Mouse (Mus musculus) forebrain, embryonic 15.5 days (tissue): ENCODE data around the gene Sike1. TPM values are rescaled to one million over a fixed set of nuclear protein-coding genes. Genes with fewer than 3 reads are reported as not detected.

Source experiments
- ATAC-seq: fragments of 200-750 bp; cut with Nextera tagmentation; replicated peaks from 2 replicates; pipeline ENCODE4 v1.8.0; 2017; ENCODE audit warnings: mild to moderate bottlenecking, moderate TSS enrichment, moderate library complexity
- H3K27ac ChIP-seq: fragments of 300-500 bp; sonication (generic); replicated peaks from 2 replicates; pipeline ENCODE4 v1.5.1; 2015; ENCODE audit warnings: mild to moderate bottlenecking, inconsistent platforms
- H3K27me3 ChIP-seq: fragments of 300-500 bp; sonication (generic); 2 replicates; pipeline ENCODE4 v1.6.1; 2015; ENCODE audit warnings: inconsistent platforms
- H3K36me3 ChIP-seq: fragments of 300-500 bp; sonication (generic); 2 replicates; pipeline ENCODE4 v1.6.1; 2015; ENCODE audit warnings: mild to moderate bottlenecking, inconsistent platforms
- H3K4me1 ChIP-seq: fragments of 300-500 bp; sonication (generic); 2 replicates; pipeline ENCODE4 v1.6.1; 2015; ENCODE audit warnings: inconsistent platforms
- H3K4me2 ChIP-seq: fragments of 300-500 bp; sonication (generic); replicated peaks from 2 replicates; pipeline ENCODE4 v1.6.1; 2015; ENCODE audit warnings: mild to moderate bottlenecking, inconsistent platforms
- H3K4me3 ChIP-seq: fragments of 300-500 bp; sonication (generic); 2 replicates; pipeline ENCODE4 v1.5.1; 2015; ENCODE audit warnings: mild to moderate bottlenecking, inconsistent platforms
- H3K9ac ChIP-seq: fragments of 300-500 bp; sonication (generic); replicated peaks from 2 replicates; pipeline ENCODE4 v1.6.1; 2015; ENCODE audit warnings: mild to moderate bottlenecking, inconsistent platforms
- H3K9me3 ChIP-seq: fragments of 300-500 bp; sonication (generic); 2 replicates; pipeline ENCODE4 v1.6.1; 2016; ENCODE audit warnings: inconsistent platforms
- WGBS: fragments of 180-500 bp; shearing (Covaris S2); methylation state at CpG from one replicate; pipeline ENCODE4 v1.1.7; 2015; ENCODE audit warnings: mixed read lengths; 5-methylcytosine and 5-hydroxymethylcytosine counted together
- polyA plus RNA-seq: library from polyadenylated mRNA; unstranded; fragments of >200 nt; fragmentation: Nextera tagmentation; extraction: Ambion mirVana; gene quantifications from 2 replicates; pipeline ENCODE4 v1.2.1, GENCODE M21; 2015

The Sike1 gene
- 54.9 and 55.8 TPM in 2 replicates for polyA plus RNA-seq

DNA sequence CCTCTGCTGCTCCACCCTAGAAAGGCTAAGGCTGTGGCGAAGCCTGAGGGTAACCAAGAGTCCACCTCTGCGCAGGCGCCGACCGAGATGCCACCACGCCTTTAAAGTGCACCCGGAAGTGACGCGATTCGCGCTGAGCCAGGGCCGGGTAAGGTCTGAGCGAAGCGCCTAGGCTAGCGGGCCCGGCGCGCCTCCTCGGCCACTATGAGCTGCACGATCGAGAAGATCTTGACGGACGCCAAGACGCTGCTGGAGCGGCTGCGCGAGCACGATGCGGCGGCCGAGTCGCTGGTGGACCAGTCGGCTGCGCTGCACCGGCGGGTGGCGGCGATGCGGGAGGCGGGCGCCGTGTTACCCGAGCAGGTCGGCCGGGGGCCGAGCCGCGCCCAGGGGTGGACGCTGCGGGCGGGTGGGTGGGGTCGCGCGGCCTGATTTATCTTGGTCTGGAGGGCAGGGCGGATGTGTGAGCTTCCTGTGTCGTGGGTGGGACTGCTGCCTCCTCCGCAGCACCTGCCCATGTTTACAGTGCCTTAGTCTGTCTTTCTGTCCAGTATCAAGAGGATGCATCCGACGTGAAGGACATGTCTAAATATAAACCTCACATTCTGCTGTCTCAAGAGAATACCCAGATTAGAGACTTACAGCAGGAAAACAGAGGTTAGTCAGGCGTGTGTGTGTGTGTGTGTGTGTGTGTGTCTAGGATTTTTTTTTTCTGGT lies at the start of gene Sike1:
Gene Sike1 (plus strand): TSS at position 104 of the 717 bp plus-strand sequence.
- Histone ChIP-seq H3K4me3 (peak within 1 kb of the TSS; percentile 83), H3K27me3 (no peaks in the 10 kb centered on the region), H3K9ac (peak within 1 kb of the TSS; percentile 92), H3K4me1 (peaks cover 14% of the 10 kb centered on the region), H3K9me3 (no peaks in the 10 kb centered on the region), H3K4me2 (peak within 1 kb of the TSS; percentile 57), H3K27ac (peak within 1 kb of the TSS; percentile 88), H3K36me3 (peaks cover 23% of the 10 kb centered on the region)
- peak; percentile 98 for ATAC-seq
- under 1% methylated on average over 60 of the region's 60 CpGs for WGBS

DNA sequence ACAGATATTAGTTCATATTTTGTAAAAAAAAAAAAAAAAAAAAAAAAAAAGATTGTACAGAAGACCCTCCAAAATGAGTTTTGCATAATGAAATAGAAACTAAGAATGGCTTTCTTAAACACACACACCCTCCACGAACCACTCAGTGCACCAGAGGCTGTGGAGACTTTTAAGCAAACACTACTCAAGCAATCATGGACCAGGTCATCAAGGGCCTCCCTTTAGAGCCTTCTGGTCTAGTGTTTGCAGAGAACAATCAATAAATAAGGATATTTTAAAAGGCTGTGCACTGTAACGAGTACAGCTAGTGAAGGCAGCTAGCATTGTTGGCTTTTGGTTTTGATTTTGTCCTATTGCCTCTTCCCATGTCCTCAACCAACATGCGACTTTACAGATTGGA lies 49.2 kb upstream of the Sike1 start:
- Histone ChIP-seq H3K36me3 (no peaks in the 10 kb centered on the region), H3K27me3 (no peaks in the 10 kb centered on the region), H3K9ac (no peak overlapping the region), H3K4me1 (no peaks in the 10 kb centered on the region), H3K4me3 (no peak overlapping the region), H3K9me3 (no peaks in the 10 kb centered on the region), H3K4me2 (no peak overlapping the region), H3K27ac (no peak overlapping the region)
- ATAC-seq: no peak
- 83% methylated on average over 3 of the region's 3 CpGs for WGBS

DNA sequence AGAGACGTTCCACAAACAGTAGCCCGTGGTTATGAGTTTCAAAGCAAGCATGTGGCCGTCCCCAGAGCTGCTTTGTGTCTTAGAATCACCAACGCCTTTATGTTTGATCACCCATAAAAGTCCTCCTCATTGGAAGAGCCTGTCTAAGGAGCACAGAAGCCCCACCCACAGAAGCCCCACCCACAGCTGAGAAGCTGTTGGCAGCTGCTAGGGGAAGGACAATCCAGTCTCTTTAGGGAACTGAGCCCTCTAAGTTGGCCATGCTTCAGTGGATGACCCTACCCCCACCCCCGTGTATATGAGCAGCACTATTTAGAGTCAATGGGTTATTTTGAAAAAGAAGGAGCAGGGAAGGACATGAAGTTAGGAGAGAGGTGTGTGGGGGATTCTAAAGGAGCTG lies 48.6 kb upstream of the Sike1 start:
- no peak for ATAC-seq
- no peak overlapping the region for H3K9ac ChIP-seq
- H3K4me3 ChIP-seq: no peak overlapping the region
- H3K4me1 ChIP-seq: no peaks in the 10 kb centered on the region
- no peaks in the 10 kb centered on the region for H3K27me3 ChIP-seq
- whole genome bisulfite sequencing: 37% methylated on average over 5 of the region's 5 CpGs
- no peaks in the 10 kb centered on the region for H3K9me3 ChIP-seq
- no peak overlapping the region for H3K27ac ChIP-seq
- H3K36me3 ChIP-seq: no peaks in the 10 kb centered on the region
- H3K4me2 ChIP-seq: no peak overlapping the region

DNA sequence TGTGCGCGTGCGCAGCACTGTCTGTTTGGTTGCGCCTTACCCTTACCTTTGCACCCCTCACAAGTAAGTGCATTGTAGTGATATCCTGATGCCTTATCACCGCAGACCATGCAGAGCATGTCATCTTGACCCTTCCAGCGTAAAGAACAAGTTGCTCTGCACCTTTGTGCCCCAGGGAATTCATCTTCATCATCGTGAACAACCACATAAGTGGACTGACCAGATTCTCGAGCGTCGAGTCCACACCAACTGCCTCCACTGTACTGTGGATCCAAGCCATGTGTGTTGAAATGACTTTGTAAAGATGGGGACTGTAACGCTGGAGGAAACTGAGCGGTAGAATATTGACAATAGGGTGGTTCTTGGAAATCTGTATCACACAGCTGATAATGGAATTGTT lies 41.0 kb upstream of the Sike1 start:
- Histone ChIP-seq H3K9ac (no peak overlapping the region), H3K9me3 (no peaks in the 10 kb centered on the region), H3K27ac (no peak overlapping the region), H3K4me1 (no peaks in the 10 kb centered on the region), H3K4me3 (no peak overlapping the region), H3K4me2 (no peak overlapping the region), H3K27me3 (no peaks in the 10 kb centered on the region), H3K36me3 (no peaks in the 10 kb centered on the region)
- ATAC-seq: no peak
- WGBS: 96% methylated on average over 12 of the region's 12 CpGs

DNA sequence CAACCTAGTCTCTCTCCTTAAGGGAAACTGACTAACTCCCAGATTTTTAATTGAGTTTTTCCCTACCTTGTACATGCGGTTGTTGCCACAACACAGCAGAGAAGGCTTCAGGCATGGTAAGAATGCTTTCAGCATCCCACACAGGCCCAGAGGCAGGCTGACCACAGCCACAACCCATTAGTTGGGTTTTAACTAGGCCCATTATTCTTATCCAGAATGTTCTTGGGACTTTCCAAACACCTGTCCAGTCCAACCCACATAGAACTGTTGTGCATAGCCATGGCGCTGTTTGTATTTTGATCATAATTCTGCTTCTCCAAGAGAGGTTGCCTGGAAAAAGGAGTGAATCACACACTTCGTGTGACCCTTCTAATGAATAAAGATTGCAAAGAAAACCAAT lies 40.4 kb upstream of the Sike1 start:
- WGBS: 85% methylated on average over 3 of the region's 3 CpGs

DNA sequence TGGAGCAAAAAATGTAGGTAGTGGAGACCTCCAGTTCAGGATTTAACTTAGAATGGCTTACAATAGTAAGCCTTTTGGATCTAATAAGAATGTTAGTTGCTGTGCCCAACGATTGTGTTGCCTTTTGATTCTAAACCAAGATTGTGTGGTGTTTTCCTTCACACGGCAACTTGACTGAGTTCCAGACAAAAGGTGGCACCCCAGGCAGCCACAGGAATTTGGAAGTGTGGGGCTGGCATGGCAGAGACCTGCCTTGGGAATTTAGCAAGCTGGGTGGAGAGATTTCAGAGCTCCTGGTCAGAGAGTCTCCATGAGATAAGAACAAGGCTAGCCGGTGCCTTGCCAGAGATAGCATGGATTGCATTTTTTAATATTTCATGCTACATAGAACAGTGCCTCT lies 39.9 kb upstream of the Sike1 start:
- WGBS: 43% methylated on average over 3 of the region's 3 CpGs
- no peak for ATAC-seq
- Histone ChIP-seq H3K27ac (no peak overlapping the region), H3K4me3 (no peak overlapping the region), H3K36me3 (no peaks in the 10 kb centered on the region), H3K9me3 (no peaks in the 10 kb centered on the region), H3K27me3 (no peaks in the 10 kb centered on the region), H3K4me2 (no peak overlapping the region), H3K9ac (no peak overlapping the region), H3K4me1 (no peaks in the 10 kb centered on the region)

More for the DNA sequence above, 40.4 kb upstream of the Sike1 start:
- Histone ChIP-seq H3K4me1 (no peaks in the 10 kb centered on the region), H3K36me3 (no peaks in the 10 kb centered on the region), H3K4me3 (no peak overlapping the region), H3K27ac (no peak overlapping the region), H3K9me3 (no peaks in the 10 kb centered on the region), H3K27me3 (no peaks in the 10 kb centered on the region), H3K4me2 (no peak overlapping the region), H3K9ac (no peak overlapping the region)
- ATAC-seq: no peak

DNA sequence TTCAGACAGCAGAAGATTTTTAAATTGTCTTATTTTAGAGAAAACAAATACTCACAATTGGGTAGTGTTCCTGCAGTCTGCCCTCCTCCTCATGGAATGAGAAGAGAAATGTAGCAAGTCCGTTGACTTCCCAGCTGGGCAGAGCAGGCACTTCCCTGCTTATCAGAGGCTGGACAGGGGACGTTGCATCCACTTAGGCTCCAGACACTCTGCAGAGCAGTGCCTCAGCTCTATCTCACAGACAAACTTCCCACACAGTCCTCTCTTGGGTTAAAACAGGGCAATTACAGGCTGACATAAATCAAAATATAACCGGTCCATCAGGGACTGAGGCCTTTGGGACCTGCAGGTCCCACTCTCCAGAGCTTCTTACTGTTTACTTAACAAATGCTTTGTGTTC lies 31.5 kb upstream of the Sike1 start, which contains the start of gene Nr1h5:
Gene Nr1h5 (minus strand): TSS at position 101 of the 400 bp plus-strand sequence.
- no peak within 1 kb of the TSS for H3K4me2 ChIP-seq
- ATAC-seq: no peak
- H3K27ac ChIP-seq: no peak within 1 kb of the TSS
- H3K36me3 ChIP-seq: no peaks in the 10 kb centered on the region
- H3K9ac ChIP-seq: no peak within 1 kb of the TSS
- no peak within 1 kb of the TSS for H3K4me3 ChIP-seq
- H3K27me3 ChIP-seq: no peaks in the 10 kb centered on the region
- H3K4me1 ChIP-seq: no peaks in the 10 kb centered on the region
- no peaks in the 10 kb centered on the region for H3K9me3 ChIP-seq
- WGBS: 57% methylated on average over 3 of the region's 3 CpGs

DNA sequence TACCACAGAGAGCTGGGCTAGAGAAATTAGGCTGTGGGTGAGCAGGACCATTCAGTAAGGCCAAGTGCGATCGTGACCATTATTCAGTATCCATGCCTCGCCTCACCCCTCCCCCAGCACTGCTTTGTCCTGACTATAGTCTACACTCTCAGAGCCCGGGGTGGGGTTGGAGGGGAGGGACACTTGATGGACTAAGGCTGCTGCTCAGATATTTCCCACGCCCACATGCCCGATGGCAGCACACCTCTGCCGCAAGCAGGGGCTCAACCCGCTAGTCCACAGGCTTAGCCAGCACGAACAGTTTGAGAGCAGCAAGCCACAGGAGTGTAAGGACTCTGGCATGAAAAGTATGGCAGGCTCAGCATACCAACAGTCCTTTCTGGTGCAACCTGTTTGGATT lies 25.4 kb upstream of the Sike1 start:
- Histone ChIP-seq H3K36me3 (no peaks in the 10 kb centered on the region), H3K4me2 (no peak overlapping the region), H3K27ac (no peak overlapping the region), H3K9me3 (no peaks in the 10 kb centered on the region), H3K27me3 (peaks cover 5% of the 10 kb centered on the region; the same call in 1 of the 2 replicates), H3K4me3 (no peak overlapping the region), H3K9ac (no peak overlapping the region), H3K4me1 (0 out of 2 replicates have a peak, but pooled peaks cover 2% of the 10 kb centered on the region)
- ATAC-seq: no peak; the same call in 1 of the 2 replicates
- whole genome bisulfite sequencing: 39% methylated on average over 9 of the region's 9 CpGs

DNA sequence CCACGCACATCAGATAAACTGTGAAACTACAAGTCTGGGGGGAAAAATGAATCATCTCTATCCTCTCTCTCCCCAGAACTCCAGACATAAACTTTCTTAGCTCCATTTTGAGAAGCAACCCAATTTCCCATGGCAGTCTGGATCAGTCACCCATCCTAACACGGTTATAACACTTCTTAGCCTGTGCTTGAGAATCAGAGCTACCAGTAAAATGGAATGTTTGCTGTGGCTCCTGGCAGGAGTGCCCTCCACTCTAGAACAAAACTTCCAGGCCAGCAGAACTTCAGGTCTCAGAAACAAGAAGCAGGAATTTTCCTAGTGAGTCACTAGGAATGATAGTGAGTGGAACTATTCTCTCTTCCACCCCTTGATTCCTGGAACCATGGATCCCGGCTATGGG lies 25.0 kb upstream of the Sike1 start:
- Histone ChIP-seq H3K36me3 (no peaks in the 10 kb centered on the region), H3K4me2 (no peak overlapping the region), H3K9ac (no peak overlapping the region), H3K27ac (no peak overlapping the region), H3K27me3 (peaks cover 5% of the 10 kb centered on the region; the same call in 1 of the 2 replicates), H3K4me1 (0 out of 2 replicates have a peak, but pooled peaks cover 2% of the 10 kb centered on the region), H3K4me3 (no peak overlapping the region), H3K9me3 (no peaks in the 10 kb centered on the region)
- WGBS: 89% methylated on average over 3 of the region's 3 CpGs
- no peak for ATAC-seq

DNA sequence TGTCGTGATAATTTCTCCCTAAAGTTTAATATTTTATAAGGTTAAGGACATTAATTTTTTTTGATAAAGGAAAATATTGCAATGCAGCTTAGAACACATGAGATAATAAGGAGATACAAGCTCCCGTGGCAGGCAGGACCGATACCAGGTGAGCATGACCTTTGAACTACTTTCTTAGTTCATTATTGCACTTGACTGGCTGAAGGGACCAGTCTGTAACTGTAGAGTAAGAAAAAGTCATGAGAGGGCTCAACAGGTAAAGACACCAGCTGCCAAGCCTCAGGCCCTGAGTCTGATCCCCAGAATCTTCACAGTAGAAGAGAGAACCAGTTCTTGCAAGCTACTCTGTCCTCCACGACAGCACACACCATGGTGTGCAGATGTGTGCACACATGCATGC lies 18.6 kb upstream of the Sike1 start:
- no peak overlapping the region for H3K27ac ChIP-seq
- peaks cover 8% of the 10 kb centered on the region; the same call in 1 of the 2 replicates for H3K4me1 ChIP-seq
- no peak overlapping the region for H3K9ac ChIP-seq
- 83% methylated on average over 4 of the region's 4 CpGs for WGBS
- no peaks in the 10 kb centered on the region for H3K36me3 ChIP-seq
- H3K4me3 ChIP-seq: no peak overlapping the region
- peaks cover 5% of the 10 kb centered on the region; the same call in 1 of the 2 replicates for H3K27me3 ChIP-seq
- no peak overlapping the region for H3K4me2 ChIP-seq
- no peak for ATAC-seq
- no peaks in the 10 kb centered on the region for H3K9me3 ChIP-seq

DNA sequence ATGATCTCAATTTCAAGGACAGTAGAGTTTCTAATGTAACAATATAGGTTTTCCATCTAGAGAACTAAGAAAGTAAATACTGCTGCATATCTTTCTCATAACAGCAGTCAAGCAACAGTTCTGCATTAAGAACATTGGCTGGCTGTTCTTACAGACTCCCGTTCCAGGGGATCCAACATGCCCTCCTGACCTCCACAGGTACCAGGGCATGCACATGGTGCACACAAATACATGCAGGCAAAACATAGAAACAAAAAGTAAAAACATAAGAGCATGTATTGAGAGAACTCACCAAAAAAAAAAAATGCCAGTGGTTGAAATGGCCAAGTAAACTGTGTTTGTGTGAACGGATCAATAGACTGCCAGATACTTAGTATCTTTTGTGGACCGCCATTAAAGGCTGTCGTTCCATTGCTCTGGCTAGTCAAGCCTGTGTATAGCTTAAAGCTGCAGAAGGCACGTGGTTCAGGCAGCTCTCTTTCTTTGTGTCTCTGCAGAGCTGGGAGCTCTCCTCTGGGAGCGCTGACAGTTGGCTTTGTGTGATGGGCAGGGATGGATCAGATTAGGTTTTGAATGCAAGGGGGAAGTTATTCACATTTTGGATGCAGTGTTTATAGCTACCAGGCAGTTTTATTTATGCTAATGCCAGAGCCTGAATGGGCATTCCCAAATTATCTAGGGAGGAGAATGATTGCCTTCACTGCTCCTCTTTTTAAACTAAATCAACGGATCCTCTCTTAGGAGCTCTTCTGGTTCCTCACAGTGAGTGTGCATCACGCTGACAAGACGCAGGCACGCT lies 15.8 kb upstream of the Sike1 start:
- peak; percentile 99 for ATAC-seq
- H3K9ac ChIP-seq: peak overlapping the region; percentile 39
- H3K27ac ChIP-seq: peak overlapping the region; percentile 90
- peaks cover 8% of the 10 kb centered on the region; the same call in 1 of the 2 replicates for H3K4me1 ChIP-seq
- peaks cover 3% of the 10 kb centered on the region; the same call in 1 of the 2 replicates for H3K27me3 ChIP-seq
- WGBS: 4% methylated on average over 10 of the region's 10 CpGs
- H3K9me3 ChIP-seq: no peaks in the 10 kb centered on the region
- peak overlapping the region; percentile 16 for H3K4me3 ChIP-seq
- H3K4me2 ChIP-seq: peak overlapping the region; percentile 41
- no peaks in the 10 kb centered on the region for H3K36me3 ChIP-seq

DNA sequence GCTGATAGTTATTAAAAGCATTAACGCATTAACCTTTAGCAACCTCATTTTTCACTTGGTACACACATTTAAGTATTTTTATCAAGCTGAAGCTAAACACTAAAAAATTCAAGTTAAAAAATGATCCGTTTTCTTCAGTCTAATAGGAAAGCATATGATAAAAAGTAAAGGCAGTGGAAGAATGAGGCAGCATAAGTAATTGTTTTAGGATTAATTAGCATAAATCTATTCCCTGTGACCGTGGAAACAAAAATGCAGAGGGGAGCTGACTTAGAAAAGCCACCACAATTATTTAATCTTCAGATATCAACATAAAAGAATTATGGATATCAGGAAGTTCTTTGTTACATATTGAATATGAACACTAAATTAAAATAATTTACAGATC lies 15.2 kb upstream of the Sike1 start:
- peak; percentile 50 for ATAC-seq
- Histone ChIP-seq H3K9me3 (no peaks in the 10 kb centered on the region), H3K4me3 (peak overlapping the region; percentile 16), H3K4me1 (peaks cover 8% of the 10 kb centered on the region; the same call in 1 of the 2 replicates), H3K9ac (peak overlapping the region; percentile 39), H3K36me3 (no peaks in the 10 kb centered on the region), H3K27me3 (no peaks in the 10 kb centered on the region), H3K27ac (peak overlapping the region; percentile 90), H3K4me2 (peak overlapping the region; percentile 41)
- 17% methylated on average over 3 of the region's 3 CpGs for WGBS
